Mouse (Mus musculus) lung, embryonic 15.5 days (tissue): ENCODE data around the gene Mmel1. TPM values are rescaled to one million over a fixed set of nuclear protein-coding genes. Genes with fewer than 3 reads are reported as not detected.

ENCODE experiments used
- ATAC-seq: fragments of 200-750 bp; cut with Nextera tagmentation; 2 replicates; pipeline ENCODE4 v1.8.0; 2017; ENCODE audit warnings: moderate number of reproducible peaks, borderline replicate concordance; ENCODE audit not compliant: low FRiP score, low TSS enrichment; ENCODE audit errors: extremely low read depth
- H3K27ac ChIP-seq: fragments of 300-500 bp; sonication (generic); 2 replicates; pipeline ENCODE4 v1.5.1; 2015; ENCODE audit warnings: moderate library complexity, mild to moderate bottlenecking, inconsistent platforms
- H3K27me3 ChIP-seq: fragments of 300-500 bp; sonication (generic); 2 replicates; pipeline ENCODE4 v1.6.1; 2015; ENCODE audit warnings: inconsistent platforms
- H3K36me3 ChIP-seq: fragments of 300-500 bp; sonication (generic); 2 replicates; pipeline ENCODE4 v1.6.1; 2015; ENCODE audit warnings: inconsistent platforms
- H3K4me1 ChIP-seq: fragments of 300-500 bp; sonication (generic); 2 replicates; pipeline ENCODE4 v1.6.1; 2015; ENCODE audit warnings: inconsistent platforms
- H3K4me2 ChIP-seq: fragments of 300-500 bp; sonication (generic); 2 replicates; pipeline ENCODE4 v1.6.1; 2015; ENCODE audit warnings: inconsistent platforms, mild to moderate bottlenecking, moderate library complexity
- H3K4me3 ChIP-seq: fragments of 300-500 bp; sonication (generic); 2 replicates; pipeline ENCODE4 v1.5.1; 2015; ENCODE audit warnings: mild to moderate bottlenecking, inconsistent platforms
- H3K9ac ChIP-seq: fragments of 300-500 bp; sonication (generic); 2 replicates; pipeline ENCODE4 v1.6.1; 2015; ENCODE audit warnings: inconsistent platforms
- H3K9me3 ChIP-seq: fragments of 300-500 bp; sonication (generic); 2 replicates; pipeline ENCODE4 v1.6.1; 2016; ENCODE audit warnings: inconsistent platforms
- WGBS: fragments of 180-500 bp; shearing (Covaris S2); methylation state at CpG from one replicate; pipeline ENCODE4 v1.1.7; 2015; 5-methylcytosine and 5-hydroxymethylcytosine counted together
- polyA plus RNA-seq: library from polyadenylated mRNA; unstranded; fragments of >200 nt; fragmentation: Nextera tagmentation; extraction: Ambion mirVana; gene quantifications from 2 replicates; pipeline ENCODE4 v1.2.1, GENCODE M21; 2015

Gene Mmel1
- polyA plus RNA-seq: 0.10 and 0.26 TPM in 2 replicates

DNA sequence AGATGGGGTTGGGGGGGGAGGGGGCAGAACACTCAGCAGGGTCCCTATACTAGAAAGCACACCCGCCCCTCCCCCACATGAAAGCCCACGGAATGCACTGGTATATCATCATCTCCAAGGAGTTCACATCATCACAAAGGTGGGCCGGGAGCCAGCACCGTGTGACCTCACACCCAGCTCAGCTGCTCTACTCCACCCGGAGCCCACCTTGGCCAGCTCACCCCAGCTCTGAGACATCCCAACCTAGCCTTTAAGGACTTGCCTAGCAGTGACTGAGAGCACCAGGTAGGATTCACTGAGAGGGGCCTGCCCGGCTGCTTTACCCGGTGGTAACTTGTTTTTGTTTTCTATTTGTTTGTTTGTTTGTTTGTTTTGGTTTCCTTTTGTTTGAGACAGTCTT is at the start of gene Mmel1:
Mmel1 (plus strand) TSS at position 146 of the 400 bp plus-strand sequence.
- H3K4me2 ChIP-seq: no peak within 1 kb of the TSS
- no peak within 1 kb of the TSS for H3K9ac ChIP-seq
- no peak within 1 kb of the TSS for H3K4me3 ChIP-seq
- no peak for ATAC-seq
- no peaks in the 10 kb centered on the region for H3K36me3 ChIP-seq
- peaks cover 11% of the 10 kb centered on the region for H3K4me1 ChIP-seq
- no peaks in the 10 kb centered on the region for H3K27me3 ChIP-seq
- 69% methylated on average over 7 of the region's 7 CpGs for WGBS
- no peaks in the 10 kb centered on the region for H3K9me3 ChIP-seq
- no peak within 1 kb of the TSS for H3K27ac ChIP-seq

DNA sequence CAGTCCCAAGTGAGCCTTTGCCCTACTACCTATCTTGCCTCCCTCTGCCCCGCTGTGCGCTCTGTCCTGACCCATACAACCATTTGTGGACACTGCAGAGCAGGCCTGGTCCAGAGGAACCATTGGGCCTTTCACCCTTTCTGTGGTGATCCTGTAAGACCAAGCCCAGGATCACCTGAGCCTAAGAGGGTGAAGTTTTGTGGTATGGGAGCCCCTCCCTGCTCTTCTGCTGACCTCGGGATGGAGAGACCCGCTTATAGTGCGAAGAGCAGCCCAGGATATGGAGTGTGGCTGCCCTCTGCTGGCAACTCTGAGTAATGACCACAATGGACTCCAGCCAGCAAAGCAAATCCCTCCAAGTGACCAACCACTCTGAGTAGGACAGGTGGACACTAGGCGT is 43.7 kb upstream of the Mmel1 start:
- Histone ChIP-seq H3K4me1 (0 out of 2 replicates have a peak, but pooled peaks cover 4% of the 10 kb centered on the region), H3K4me2 (no peak overlapping the region), H3K9ac (no peak overlapping the region), H3K27ac (no peak overlapping the region), H3K27me3 (no peaks in the 10 kb centered on the region), H3K9me3 (no peaks in the 10 kb centered on the region), H3K4me3 (no peak overlapping the region), H3K36me3 (no peaks in the 10 kb centered on the region)
- WGBS: 31% methylated on average over 6 of the region's 6 CpGs
- ATAC-seq: peak; percentile 17; the same call in 1 of the 2 replicates

DNA sequence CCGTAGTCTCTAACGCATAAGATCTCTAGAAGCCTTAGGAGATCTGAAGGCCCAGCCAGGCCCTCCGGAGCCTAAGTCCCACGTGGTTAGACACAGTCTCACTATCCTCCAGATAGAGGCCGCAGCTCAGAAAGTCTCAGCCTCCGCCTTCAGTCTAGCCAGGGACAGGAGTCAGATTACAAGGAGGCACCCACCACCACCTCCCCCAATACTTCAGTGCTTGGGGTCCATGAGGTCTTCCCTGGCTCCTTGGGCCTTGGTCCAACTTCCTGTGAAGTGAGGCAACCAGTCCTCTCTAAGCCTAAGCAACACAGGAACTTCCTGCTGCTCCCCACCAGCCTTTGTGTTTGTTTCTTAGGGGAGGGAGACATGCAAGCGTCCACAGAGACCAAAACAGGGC is 43.2 kb upstream of the Mmel1 start:
- no peak overlapping the region; the same call in 1 of the 2 replicates for H3K27ac ChIP-seq
- H3K36me3 ChIP-seq: no peaks in the 10 kb centered on the region
- no peak overlapping the region for H3K9ac ChIP-seq
- H3K4me3 ChIP-seq: no peak overlapping the region
- H3K27me3 ChIP-seq: no peaks in the 10 kb centered on the region
- 0 out of 2 replicates have a peak, but pooled peaks cover 4% of the 10 kb centered on the region for H3K4me1 ChIP-seq
- 38% methylated on average over 7 of the region's 7 CpGs for WGBS
- no peak overlapping the region for H3K4me2 ChIP-seq
- no peaks in the 10 kb centered on the region for H3K9me3 ChIP-seq
- ATAC-seq: peak; percentile 8; the same call in 1 of the 2 replicates

DNA sequence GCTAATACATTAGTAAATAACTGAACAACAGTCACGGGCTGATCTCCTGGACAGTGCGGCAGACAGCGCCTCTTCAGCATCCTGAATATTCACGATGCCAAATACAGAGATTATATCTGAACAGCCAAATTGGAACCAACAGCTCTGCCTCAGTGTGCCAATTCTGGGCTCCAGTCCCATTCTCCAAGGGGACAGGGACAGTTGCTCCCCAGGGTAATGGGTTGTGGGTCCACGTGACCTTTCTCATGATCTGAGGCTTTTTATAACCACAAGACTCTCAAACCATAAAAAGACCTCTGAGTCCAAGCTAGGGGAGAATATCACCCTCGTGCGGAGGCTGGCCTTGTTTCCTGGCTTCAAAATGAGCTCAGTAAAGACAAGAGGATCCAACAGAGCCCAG is 42.2 kb upstream of the Mmel1 start:
- no peak for ATAC-seq
- H3K36me3 ChIP-seq: no peaks in the 10 kb centered on the region
- no peaks in the 10 kb centered on the region for H3K9me3 ChIP-seq
- WGBS: 81% methylated on average over 7 of the region's 7 CpGs
- H3K27ac ChIP-seq: no peak overlapping the region
- no peak overlapping the region for H3K4me3 ChIP-seq
- H3K9ac ChIP-seq: no peak overlapping the region
- no peaks in the 10 kb centered on the region for H3K27me3 ChIP-seq
- H3K4me2 ChIP-seq: no peak overlapping the region
- 0 out of 2 replicates have a peak, but pooled peaks cover 4% of the 10 kb centered on the region for H3K4me1 ChIP-seq

DNA sequence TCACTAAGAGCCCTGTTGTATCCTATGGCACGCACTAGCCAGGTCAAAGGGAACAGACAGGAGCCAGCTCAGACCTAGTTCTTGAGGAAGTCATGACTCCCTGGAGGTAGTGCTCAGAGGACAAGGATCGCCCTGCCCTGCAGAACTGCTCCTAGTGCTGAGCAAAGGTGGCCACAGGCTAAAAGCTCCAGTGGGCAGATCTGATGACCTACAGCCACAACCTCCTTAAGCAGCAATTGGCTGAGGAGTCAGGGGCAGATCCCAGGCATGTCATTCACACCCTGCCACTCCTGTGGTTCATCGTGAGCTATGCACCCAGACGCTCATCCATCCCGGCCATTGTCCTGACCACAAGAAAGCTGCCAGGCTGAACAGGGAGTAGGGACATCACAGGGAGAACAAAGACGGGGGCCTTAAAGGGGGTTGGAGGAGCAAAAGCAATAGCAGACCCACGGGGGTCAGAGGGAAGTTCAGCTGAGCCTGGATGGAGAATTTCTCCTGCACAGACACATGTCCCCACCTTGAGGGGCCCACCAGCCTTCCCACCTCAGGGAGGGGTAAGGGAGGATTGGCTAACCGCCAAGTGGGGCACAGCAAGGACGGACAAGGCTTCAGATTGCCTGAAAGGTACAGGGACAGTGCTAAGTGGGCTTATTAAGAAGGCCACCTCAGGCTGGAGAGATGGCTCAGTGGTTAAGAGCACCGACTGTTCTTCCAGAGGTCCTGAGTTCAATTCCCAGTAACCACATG is 41.3 kb upstream of the Mmel1 start:
- ATAC-seq: no peak
- no peak overlapping the region for H3K4me2 ChIP-seq
- no peak overlapping the region for H3K9ac ChIP-seq
- H3K9me3 ChIP-seq: no peaks in the 10 kb centered on the region
- H3K27me3 ChIP-seq: no peaks in the 10 kb centered on the region
- no peak overlapping the region for H3K4me3 ChIP-seq
- no peak overlapping the region for H3K27ac ChIP-seq
- WGBS: 38% methylated on average over 10 of the region's 10 CpGs
- 0 out of 2 replicates have a peak, but pooled peaks cover 4% of the 10 kb centered on the region for H3K4me1 ChIP-seq
- no peaks in the 10 kb centered on the region for H3K36me3 ChIP-seq

DNA sequence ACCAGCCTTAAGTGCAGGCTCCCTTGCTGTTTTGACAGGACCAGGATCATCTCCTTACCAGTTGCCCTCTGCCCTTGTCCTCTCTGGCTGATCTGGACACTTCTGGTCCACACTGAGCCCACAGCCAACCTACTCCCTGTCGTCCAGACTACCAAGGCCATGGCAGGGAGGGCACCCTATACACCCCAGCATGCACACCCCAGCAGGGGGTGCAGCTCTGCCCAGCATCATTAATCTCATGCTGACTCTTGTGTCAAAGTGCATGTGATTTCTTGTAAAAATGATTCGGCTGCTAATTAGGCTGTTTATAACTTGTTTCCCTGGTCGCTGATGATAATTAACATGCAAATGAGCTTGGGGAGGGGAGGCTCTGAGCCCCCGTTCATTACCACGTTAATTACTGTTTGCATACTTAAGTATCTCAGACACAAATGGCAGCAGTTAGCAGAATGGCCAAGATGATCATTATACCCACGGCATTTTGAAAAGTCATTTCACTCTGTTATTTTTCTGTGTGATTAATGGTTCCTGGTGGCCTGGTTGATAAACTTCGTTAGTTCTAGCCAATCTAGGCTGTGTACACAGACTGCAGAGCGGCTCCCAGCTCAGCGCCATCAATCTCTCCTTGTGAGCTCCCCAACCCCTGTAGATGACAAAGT is 37.3 kb upstream of the Mmel1 start:
- Histone ChIP-seq H3K9ac (no peak overlapping the region), H3K36me3 (no peaks in the 10 kb centered on the region), H3K27ac (no peak overlapping the region), H3K4me3 (no peak overlapping the region), H3K4me1 (no peaks in the 10 kb centered on the region), H3K9me3 (no peaks in the 10 kb centered on the region), H3K27me3 (no peaks in the 10 kb centered on the region), H3K4me2 (no peak overlapping the region)
- ATAC-seq: no peak
- WGBS: 35% methylated on average over 9 of the region's 9 CpGs

DNA sequence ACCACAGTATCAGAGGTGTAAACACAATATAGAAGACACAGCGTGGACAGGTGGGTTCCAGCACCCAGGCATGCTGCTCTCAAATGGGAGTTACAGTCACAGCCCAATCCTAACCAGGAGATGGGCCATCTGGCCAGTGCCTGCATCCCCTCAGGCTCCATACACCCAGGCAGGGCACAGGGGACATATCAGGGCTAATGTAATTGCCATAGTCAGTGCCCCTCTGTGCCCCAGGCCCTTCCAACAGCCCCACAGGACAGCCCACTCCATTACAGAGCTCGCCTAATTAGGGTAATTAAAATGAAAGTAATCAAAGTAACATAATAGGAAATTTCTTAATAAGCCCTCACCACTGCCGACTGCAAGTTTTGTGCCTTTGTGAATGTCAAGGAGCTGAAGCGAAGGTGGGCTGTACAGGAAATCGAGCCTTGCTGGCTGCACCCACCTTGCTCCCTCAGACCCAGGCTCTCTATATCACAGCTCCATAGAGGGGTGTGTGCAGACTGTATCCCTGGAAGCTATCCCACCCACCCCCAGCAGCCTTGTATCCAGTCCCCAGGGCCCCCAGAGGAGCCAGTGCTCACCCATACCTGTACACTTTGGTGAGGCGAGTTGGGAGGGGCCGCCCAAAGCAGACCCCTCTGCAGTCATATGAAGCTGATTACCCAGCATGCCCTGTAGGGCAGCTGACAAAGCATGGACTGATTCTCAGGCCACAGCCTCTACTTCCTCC is 33.0 kb upstream of the Mmel1 start:
- Histone ChIP-seq H3K9me3 (no peaks in the 10 kb centered on the region), H3K4me2 (no peak overlapping the region), H3K36me3 (no peaks in the 10 kb centered on the region), H3K4me1 (no peaks in the 10 kb centered on the region), H3K9ac (no peak overlapping the region), H3K27me3 (no peaks in the 10 kb centered on the region), H3K27ac (no peak overlapping the region), H3K4me3 (no peak overlapping the region)
- 64% methylated on average over 7 of the region's 7 CpGs for WGBS
- ATAC-seq: no peak

GRCm38 (mm10) chr4:154837170-154837569 is 32.2 kb upstream of the Mmel1 start, which contains the start of gene Ttc34:
Gene Ttc34, plus strand, starts transcription at chr4:154837459.
- ATAC-seq: peak; percentile 27; the same call in 1 of the 2 replicates
- H3K9ac ChIP-seq: no peak within 1 kb of the TSS
- H3K27me3 ChIP-seq: no peaks in the 10 kb centered on the region
- no peaks in the 10 kb centered on the region for H3K36me3 ChIP-seq
- 58% methylated on average over 2 of the region's 2 CpGs for WGBS
- no peak within 1 kb of the TSS for H3K4me3 ChIP-seq
- H3K4me1 ChIP-seq: no peaks in the 10 kb centered on the region
- no peak within 1 kb of the TSS for H3K27ac ChIP-seq
- H3K4me2 ChIP-seq: no peak within 1 kb of the TSS
- no peaks in the 10 kb centered on the region for H3K9me3 ChIP-seq

DNA sequence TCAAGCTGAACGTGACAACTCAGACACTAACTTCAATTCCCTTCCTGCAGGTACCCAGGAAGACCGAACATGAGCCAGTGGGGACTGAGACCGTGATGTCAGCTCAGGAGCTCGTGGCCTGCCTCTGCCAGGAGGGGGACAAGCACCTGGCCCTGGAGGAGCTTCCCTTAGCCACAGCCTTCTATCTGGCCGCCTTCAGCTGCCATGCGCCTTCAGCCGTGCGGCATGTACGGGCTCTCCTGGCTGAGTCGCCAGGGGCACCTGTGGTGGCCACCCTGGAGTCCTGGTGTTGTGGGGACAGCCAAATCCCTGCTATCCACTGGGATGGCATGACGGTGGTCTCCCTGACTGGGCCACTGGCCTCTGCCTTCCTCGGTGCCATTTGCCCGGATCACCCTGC is 30.6 kb upstream of the Mmel1 start:
- WGBS: 81% methylated on average over 13 of the region's 13 CpGs
- H3K9me3 ChIP-seq: no peaks in the 10 kb centered on the region
- H3K27me3 ChIP-seq: no peaks in the 10 kb centered on the region
- no peak overlapping the region for H3K9ac ChIP-seq
- no peaks in the 10 kb centered on the region for H3K4me1 ChIP-seq
- ATAC-seq: no peak
- no peak overlapping the region for H3K4me2 ChIP-seq
- H3K4me3 ChIP-seq: no peak overlapping the region
- H3K36me3 ChIP-seq: no peaks in the 10 kb centered on the region
- H3K27ac ChIP-seq: no peak overlapping the region

GRCm38 (mm10) chr4:154839406-154839805 is 30.0 kb upstream of the Mmel1 start:
- H3K9ac ChIP-seq: no peak overlapping the region
- no peaks in the 10 kb centered on the region for H3K27me3 ChIP-seq
- 37% methylated on average over 11 of the region's 11 CpGs for WGBS
- no peak overlapping the region for H3K27ac ChIP-seq
- no peaks in the 10 kb centered on the region for H3K4me1 ChIP-seq
- ATAC-seq: peak; percentile 49; the same call in 1 of the 2 replicates
- no peaks in the 10 kb centered on the region for H3K9me3 ChIP-seq
- H3K36me3 ChIP-seq: no peaks in the 10 kb centered on the region
- no peak overlapping the region for H3K4me2 ChIP-seq
- H3K4me3 ChIP-seq: no peak overlapping the region

DNA sequence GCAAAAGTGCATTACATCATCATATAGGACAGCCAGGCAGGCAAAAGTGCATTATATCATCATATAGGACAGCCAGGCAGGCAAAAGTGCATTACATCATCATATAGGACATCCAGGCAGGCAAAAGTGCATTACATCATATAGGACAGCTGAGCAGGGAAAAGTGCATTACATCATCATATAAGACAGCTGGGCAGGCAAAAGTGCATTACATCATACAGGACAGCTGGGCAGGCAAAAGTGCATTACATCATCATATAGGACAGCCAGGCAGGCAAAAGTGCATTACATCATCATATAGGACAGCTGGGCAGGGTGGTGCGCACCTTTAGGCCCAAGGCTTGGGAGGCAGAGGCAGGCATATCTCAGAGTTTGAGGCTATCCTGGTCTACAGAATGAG is 16.7 kb upstream of the Mmel1 start:
- 86% methylated on average over 1 of the region's 1 CpGs for WGBS
- H3K36me3 ChIP-seq: no peaks in the 10 kb centered on the region
- ATAC-seq: no peak

More for the DNA sequence above, 16.7 kb upstream of the Mmel1 start:
- no peaks in the 10 kb centered on the region for H3K9me3 ChIP-seq
- H3K4me3 ChIP-seq: no peak overlapping the region
- H3K27me3 ChIP-seq: peaks cover 36% of the 10 kb centered on the region
- H3K9ac ChIP-seq: no peak overlapping the region
- H3K27ac ChIP-seq: no peak overlapping the region
- H3K4me1 ChIP-seq: peaks cover 14% of the 10 kb centered on the region; the same call in 1 of the 2 replicates
- no peak overlapping the region for H3K4me2 ChIP-seq
